Mouse (Mus musculus): ENCODE results near the gene Tcl1. TPM values are rescaled to one million over a fixed set of nuclear protein-coding genes. Genes with fewer than 3 reads are reported as not detected.

The Tcl1 gene
- not detected for total RNA-seq (2023)

DNA sequence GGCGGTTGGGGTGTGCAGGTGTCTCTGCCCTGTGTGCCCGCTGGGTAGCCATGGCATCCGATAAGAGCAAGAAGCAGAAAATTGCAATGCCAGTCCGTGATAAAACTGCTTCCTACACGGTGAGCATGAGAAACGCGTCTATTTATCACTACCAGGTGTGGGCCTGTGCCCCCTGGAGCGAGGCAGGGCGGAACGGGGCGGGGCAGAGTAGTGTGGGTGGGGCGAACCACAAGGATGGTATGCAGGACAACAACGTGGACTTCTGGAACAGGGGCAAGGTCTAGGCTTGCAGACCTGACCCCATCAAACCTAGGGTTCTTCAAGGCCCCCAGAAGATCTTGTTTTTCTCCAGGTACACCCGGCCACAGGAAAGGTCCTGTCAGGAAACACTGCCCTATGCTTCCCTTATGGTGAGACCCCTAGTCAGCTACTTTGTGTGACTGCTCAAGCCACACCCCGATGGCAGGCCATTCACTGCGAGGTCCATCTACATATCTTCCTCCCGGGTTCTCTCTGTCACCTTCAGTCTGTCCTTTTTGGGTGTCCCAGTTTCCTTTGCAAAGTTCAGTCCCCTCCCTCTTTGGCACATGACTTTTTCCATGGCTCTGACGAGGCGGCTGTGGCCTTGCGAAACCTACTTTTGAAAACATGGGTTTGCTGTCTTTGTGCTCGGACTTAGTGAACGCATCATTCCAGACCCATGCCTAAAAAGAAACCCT lies at the start of gene Tcl1:
Gene Tcl1, minus strand, starts transcription at position 193 of the 719 bp plus-strand sequence.

DNA sequence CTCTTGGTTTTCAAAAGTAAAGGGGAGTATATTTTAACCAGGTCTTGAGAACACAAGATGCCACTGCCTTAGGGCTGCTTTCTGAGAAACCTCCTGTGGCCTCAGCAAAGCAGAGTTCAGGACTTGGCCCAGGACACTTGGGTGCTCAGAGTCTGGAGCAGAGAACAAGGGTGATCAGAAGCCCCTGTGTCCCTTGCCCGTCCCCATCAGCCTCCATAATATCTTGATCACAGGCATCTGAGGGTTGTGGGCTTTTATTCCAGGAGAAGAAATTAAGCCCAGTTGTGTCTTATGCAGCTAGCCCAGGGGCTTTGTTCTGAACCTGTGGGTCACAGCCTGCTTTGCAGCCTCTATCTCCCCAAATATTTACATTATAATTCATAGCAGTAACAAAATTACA lies 20.9 kb downstream of the Tcl1 start, which contains the start of gene Tcl1b4:
Gene Tcl1b4, plus strand, starts transcription at position 301 of the 400 bp plus-strand sequence.

DNA sequence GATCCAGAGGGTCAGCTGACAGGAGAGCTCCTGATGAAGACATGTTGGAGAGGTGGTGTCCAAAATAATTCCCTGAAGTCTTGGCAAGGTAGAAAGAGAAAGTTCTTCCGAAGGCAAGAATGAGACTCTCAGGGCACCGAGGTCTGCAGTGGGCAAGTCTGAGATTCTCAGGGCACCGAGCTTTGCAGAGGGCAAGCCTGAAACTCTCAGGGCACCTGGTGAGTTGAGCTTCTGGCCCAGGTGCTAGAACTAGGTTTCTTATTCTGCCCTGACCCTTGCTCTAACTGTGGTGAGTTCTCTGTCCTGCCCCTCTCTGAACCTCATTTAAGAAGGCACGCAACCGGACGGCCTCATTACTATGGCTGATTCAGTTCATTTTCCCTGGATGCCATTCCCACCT lies 31.9 kb downstream of the Tcl1 start, which contains the start of gene Tcl1b3:
Gene Tcl1b3, plus strand, starts transcription at position 301 of the 400 bp plus-strand sequence.

DNA sequence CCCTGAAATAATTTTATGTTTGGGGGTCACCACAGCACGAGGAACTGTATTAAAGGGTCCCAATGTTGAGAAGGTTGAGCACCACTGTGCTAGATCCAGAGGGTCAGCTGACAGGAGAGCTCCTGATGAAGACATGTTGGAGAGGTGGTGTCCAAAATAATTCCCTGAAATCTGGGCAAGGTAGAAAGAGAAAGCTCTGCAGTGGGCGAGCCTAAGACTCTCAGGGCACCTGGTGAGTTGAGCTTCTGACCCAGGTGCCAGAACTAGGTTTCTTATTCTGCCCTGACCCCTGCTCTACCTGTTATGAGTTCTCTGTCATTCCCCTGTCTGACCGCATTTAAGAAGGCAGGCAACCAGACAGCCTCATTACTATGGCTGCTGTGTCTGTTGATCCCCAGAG lies 46.5 kb downstream of the Tcl1 start, which contains the start of gene Tcl1b5:
Gene Tcl1b5, plus strand, starts transcription at position 301 of the 400 bp plus-strand sequence.

Other genes starting within 250 kb of the Tcl1 start
- gene Syne3, start 213.0 kb downstream of the Tcl1 start, total RNA-seq (2023), result 8.0 TPM
- 21.0 TPM for gene Glrx5, start 190.1 kb downstream of the Tcl1 start, total RNA-seq (2023)
- gene Tcl1b2, start 76.8 kb downstream of the Tcl1 start, total RNA-seq (2023), result not detected
- not detected for gene Tcl1b1, start 63.1 kb downstream of the Tcl1 start, total RNA-seq (2023)
- not detected for gene Tcl1b5, start 46.4 kb downstream of the Tcl1 start, total RNA-seq (2023)
- not detected for gene Tcl1b3, start 31.8 kb downstream of the Tcl1 start, total RNA-seq (2023)
- gene Tcl1b4, start 20.8 kb downstream of the Tcl1 start, total RNA-seq (2023), result not detected
- not detected for gene Tunar, start 111.1 kb upstream of the Tcl1 start, total RNA-seq (2023)
- not detected for gene D430019H16Rik, start 231.1 kb upstream of the Tcl1 start, total RNA-seq (2023)